Mouse (Mus musculus): Measurements from ENCODE around the gene Gm36245.

DNA sequence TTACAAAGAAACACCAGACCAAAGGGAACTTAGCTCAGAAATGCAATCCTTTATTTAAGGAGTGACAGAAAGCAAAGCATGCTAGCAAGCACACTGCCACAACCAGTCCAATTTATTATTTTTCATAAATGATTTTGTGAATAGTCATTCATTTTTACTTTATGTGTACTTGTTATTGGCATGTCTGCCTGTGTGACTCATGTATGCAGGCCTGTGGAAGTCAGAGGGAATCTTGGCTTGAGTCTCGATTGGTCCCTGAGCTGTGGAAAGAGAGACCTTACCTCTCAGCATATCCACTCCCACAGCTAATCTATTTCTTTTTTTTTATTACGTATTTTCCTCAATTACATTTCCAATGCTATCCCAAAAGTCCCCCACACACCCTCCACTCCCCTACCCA, 20.3 kb upstream of the Gm36245 start:
- TF ChIP-seq CTCF (IDR thresholded peaks at IDR 0.05; ENCODE audit: low read depth) (no peak), EP300 (IDR thresholded peaks at IDR 0.05; ENCODE audit: low read depth) (no peak)
